In the genomic region with DNA sequence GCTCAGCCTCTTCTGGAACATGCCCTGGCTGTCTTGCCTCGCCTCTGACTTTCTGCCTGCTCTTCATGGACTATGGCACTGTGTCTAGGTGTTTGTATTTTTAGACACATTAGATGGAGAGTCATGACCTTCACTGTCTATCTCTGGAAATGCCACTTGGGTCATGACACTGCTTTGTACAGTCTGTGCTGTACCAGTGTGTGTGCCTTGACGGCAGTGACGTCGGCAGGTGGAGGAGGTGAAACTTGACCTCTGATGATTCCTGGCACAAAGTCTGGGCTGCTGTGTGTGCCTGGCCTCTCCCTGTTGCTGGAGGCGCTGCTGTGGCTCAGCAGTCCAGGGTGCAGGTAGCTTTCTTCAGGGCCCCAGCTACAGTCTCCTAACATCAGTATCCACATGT, we compare ENCODE assay signal across 10 mouse cellular contexts. TPM values are rescaled to one million over a fixed set of nuclear protein-coding genes. Genes with fewer than 3 reads are reported as not detected.
DNase-seq lines count a peak whose midpoint lies in the region; ATAC-seq and TF ChIP-seq lines count a peak whose summit lies in the region.
"Had no signal": no experiment of that assay in that cellular context is flagged by ENCODE, and none has a peak within 500 bp of the region (broad histone marks: within the 10 kb centered on the region; RNA-seq: fewer than 3 reads in every experiment).

No protein-coding gene starts in this region.

- H3K4me2 ChIP-seq in liver, embryonic 15.5 days = peak overlapping the region; percentile 33
- no peak overlapping the region for H3K4me2 ChIP-seq in midbrain, embryonic 13.5 days (replicated peaks)
- H3K4me2 ChIP-seq: midbrain, embryonic 15.5 days had no signal

- DNase-seq in G1E (ENCODE audit: low spot score) = no peak
- peak; percentile 47 to 60 for DNase-seq in heart, postnatal 36 days
- no peak for DNase-seq in spleen, postnatal 36 days (ENCODE audit: low spot score in 2 of 2)
- DNase-seq in B cell, adult 2 months = no peak

- peak overlapping the region; percentile 51; the same call in 1 of the 2 replicates for H3K4me3 ChIP-seq in G1E (ENCODE audit: low read depth, low read length)
- no peak overlapping the region for H3K4me3 ChIP-seq in bone marrow, adult 2 months (replicated peaks; ENCODE audit: control insufficient read depth, low read depth, low read length)
- H3K4me3 ChIP-seq in liver, embryonic 15.5 days (replicated peaks) = no peak overlapping the region; the same call in 1 of the 2 replicates
- H3K4me3 ChIP-seq in midbrain, embryonic 13.5 days (replicated peaks) = no peak overlapping the region
- H3K4me3 ChIP-seq: midbrain, embryonic 15.5 days had no signal

- 89% methylated on average over 5 of the region's 5 CpGs for WGBS in bone marrow, adult 2 months
- WGBS in liver, embryonic 15.5 days (ENCODE audit: insufficient replicate concordance) = 68% methylated on average over 5 of the region's 5 CpGs
- 83% methylated on average over 5 of the region's 5 CpGs for WGBS in midbrain, embryonic 13.5 days

- no peak for TF ChIP-seq POLR2A in bone marrow, adult 2 months (IDR thresholded peaks at IDR 0.05; ENCODE audit: borderline replicate concordance, control insufficient read depth, low read depth, low read length)

- peak overlapping the region; percentile 19; the same call in 1 of the 2 replicates for H3K9ac ChIP-seq in liver, embryonic 15.5 days
- H3K9ac ChIP-seq in midbrain, embryonic 13.5 days (replicated peaks) = no peak overlapping the region
- H3K9ac ChIP-seq: midbrain, embryonic 15.5 days had no signal

- peak overlapping the region; percentile 64 for H3K27ac ChIP-seq in bone marrow, adult 2 months (ENCODE audit: control insufficient read depth, insufficient read depth, low read depth, low read length, poor library complexity)
- peak overlapping the region; percentile 99 for H3K27ac ChIP-seq in liver, embryonic 15.5 days (replicated peaks)
- H3K27ac ChIP-seq in midbrain, embryonic 13.5 days = no peak overlapping the region
- H3K27ac ChIP-seq: midbrain, embryonic 15.5 days had no signal

- H3K4me1 ChIP-seq in G1E (ENCODE audit: insufficient read depth, low read depth, low read length) = peaks cover 84% of the 10 kb centered on the region
- H3K4me1 ChIP-seq in bone marrow, adult 2 months (ENCODE audit: control insufficient read depth, insufficient read depth, low read length) = peaks cover 4% of the 10 kb centered on the region
- peaks cover 91% of the 10 kb centered on the region for H3K4me1 ChIP-seq in liver, embryonic 15.5 days (replicated peaks)
- peaks cover 6% of the 10 kb centered on the region for H3K4me1 ChIP-seq in midbrain, embryonic 13.5 days (replicated peaks)

- intact Hi-C loops in heart, postnatal 36 days (cut with DNase I) = no loop called here

- peaks cover 56% of the 10 kb centered on the region for H3K36me3 ChIP-seq in G1E (replicated peaks)
- H3K36me3 ChIP-seq in liver, embryonic 15.5 days (replicated peaks) = peaks cover 43% of the 10 kb centered on the region
- no peaks in the 10 kb centered on the region for H3K36me3 ChIP-seq in midbrain, embryonic 13.5 days
- H3K36me3 ChIP-seq: midbrain, embryonic 15.5 days had no signal

- no peaks in the 10 kb centered on the region for H3K9me3 ChIP-seq in G1E (replicated peaks)
- no peaks in the 10 kb centered on the region for H3K9me3 ChIP-seq in liver, embryonic 15.5 days (replicated peaks)
- no peaks in the 10 kb centered on the region for H3K9me3 ChIP-seq in midbrain, embryonic 13.5 days
- H3K9me3 ChIP-seq: midbrain, embryonic 15.5 days had no signal

- ATAC-seq in G1E (ENCODE audit: extremely low read depth, insufficient number of reproducible peaks, low FRiP score, poor library complexity, severe bottlenecking) = no peak
- ATAC-seq in liver, embryonic 15.5 days (ENCODE audit: insufficient read depth) = no peak
- no peak for ATAC-seq in frontal cortex, adult (ENCODE audit: low TSS enrichment)
- ATAC-seq in midbrain, embryonic 13.5 days = no peak
- ATAC-seq: inflammation-experienced regulatory T-cells, adult 6 months; midbrain, embryonic 15.5 days had no signal

- H3K27me3 ChIP-seq in G1E (ENCODE audit: insufficient read depth, low read length) = no peaks in the 10 kb centered on the region
- no peaks in the 10 kb centered on the region for H3K27me3 ChIP-seq in liver, embryonic 15.5 days
- no peaks in the 10 kb centered on the region for H3K27me3 ChIP-seq in midbrain, embryonic 13.5 days
- H3K27me3 ChIP-seq: midbrain, embryonic 15.5 days had no signal

- no peak for TF ChIP-seq CTCF in G1E (IDR thresholded peaks at IDR 0.05; ENCODE audit: low read depth, low read length)
- TF ChIP-seq CTCF in bone marrow, adult 2 months (IDR thresholded peaks at IDR 0.05; ENCODE audit: control insufficient read depth, insufficient read depth, low read length) = no peak

RNA-seq across cellular contexts. Expression of gene Noct, which starts 9.2 kb away (rescaled TPM):
- total RNA-seq in G1E (2014; fragmentation: Nextera tagmentation) (24.4 and 27.5 TPM in 2 replicates), G1E (2017) (11.4 and 11.7 TPM in 2 replicates)
- polyA plus RNA-seq in G1E (2012) = 18.5 and 25.3 TPM in 2 replicates
- 14.4 and 18.3 TPM in 2 replicates for polyA plus RNA-seq in bone marrow, adult 2 months (2011; ENCODE audit: insufficient read depth, insufficient read length, low replicate concordance, missing spikeins)
- 10 to 100 TPM; 33.6 to 35.1 TPM for total RNA-seq in heart, postnatal 36 days (2021)
- polyA plus RNA-seq in liver, embryonic 15.5 days (2015; fragmentation: Nextera tagmentation; extraction: Ambion mirVana) = 22.0 and 24.2 TPM in 2 replicates
- polyA plus RNA-seq in midbrain, embryonic 13.5 days (2015; fragmentation: Nextera tagmentation; extraction: Ambion mirVana) = 15.3 and 17.8 TPM in 2 replicates

Comparison
In these comparisons a context has a peak if more than half of its experiments do, and no peak if none do; other contexts are left out.
1. DNase-seq: peak in heart, postnatal 36 days (2 of 2); none in G1E (single experiment), spleen, postnatal 36 days (0 of 2) and B cell, adult 2 months (0 of 2).